In the genomic region with DNA sequence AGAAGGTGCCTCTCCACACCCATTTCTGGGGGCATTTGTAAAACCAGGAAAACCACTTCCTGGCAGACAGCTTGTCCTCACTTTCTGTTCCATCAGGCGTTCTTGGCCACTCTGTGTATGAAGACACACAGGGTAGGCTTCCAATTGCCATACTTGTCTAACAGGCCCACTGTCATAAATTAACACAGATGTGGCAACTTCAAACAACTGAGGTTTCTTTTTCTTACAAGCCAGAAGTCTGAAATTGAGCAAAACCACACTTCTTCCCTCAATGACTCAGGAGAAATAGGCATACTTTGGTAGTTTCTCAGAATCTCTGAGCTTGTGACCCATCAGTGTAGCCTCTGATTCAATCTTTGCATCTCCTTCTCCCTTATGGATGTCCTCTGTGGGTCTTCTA, we compare ENCODE assay signal across 24 mouse cellular contexts.
"Had no signal": no experiment of that assay in that cellular context is flagged by ENCODE, and none has a peak within 500 bp of the region (broad histone marks: within the 10 kb centered on the region; RNA-seq: fewer than 3 reads in every experiment).

No protein-coding gene starts in this region.

- H3K4me1 ChIP-seq: kidney, embryonic 15.5 days; limb, embryonic 10.5 days; limb, embryonic 13.5 days; liver, embryonic 12.5 days; liver, embryonic 15.5 days; megakaryocyte, embryonic 14.5 days had no signal

- H3K9ac ChIP-seq: kidney, embryonic 15.5 days; limb, embryonic 13.5 days; liver, embryonic 12.5 days; liver, embryonic 15.5 days had no signal

- H3K27ac ChIP-seq: kidney, embryonic 15.5 days; layer of hippocampus, adult 2 months; limb, embryonic 10.5 days; limb, embryonic 13.5 days; liver, embryonic 12.5 days; liver, embryonic 15.5 days; stomach, postnatal 0 days had no signal

- ATAC-seq: liver, embryonic 12.5 days had no signal

- H3K36me3 ChIP-seq: kidney, embryonic 15.5 days; limb, embryonic 10.5 days; limb, embryonic 13.5 days; liver, embryonic 12.5 days; liver, embryonic 15.5 days had no signal

- DNase-seq: kidney, adult 8-10 months; kidney, postnatal 10 days; kidney, postnatal 36 days; layer of hippocampus, adult 9-11 months; liver; lung, adult 2 months; lung, postnatal 14 days; lung, postnatal 4 days; midbrain, embryonic 14.5 days; right cerebral cortex, adult 18-20 months; right cerebral cortex, postnatal 14 days; right cerebral cortex, postnatal 4 days; thymus, adult 2 months; thymus, postnatal 14 days; thymus, postnatal 4 days had no signal

- H3K9me3 ChIP-seq: kidney, embryonic 15.5 days; limb, embryonic 10.5 days; limb, embryonic 13.5 days; liver, embryonic 12.5 days; liver, embryonic 15.5 days; megakaryocyte, embryonic 14.5 days had no signal

- H3K4me2 ChIP-seq: kidney, embryonic 15.5 days; limb, embryonic 13.5 days; liver, embryonic 12.5 days; liver, embryonic 15.5 days; midbrain, embryonic 11.5 days had no signal

- H3K4me3 ChIP-seq: kidney, embryonic 15.5 days; layer of hippocampus, adult 2 months; limb, embryonic 10.5 days; limb, embryonic 13.5 days; liver, embryonic 12.5 days; liver, embryonic 15.5 days; megakaryocyte, embryonic 14.5 days had no signal

- H3K27me3 ChIP-seq: kidney, embryonic 15.5 days; limb, embryonic 13.5 days; liver, embryonic 12.5 days; liver, embryonic 15.5 days; megakaryocyte, embryonic 14.5 days had no signal
